Mouse (Mus musculus): ENCODE data around the gene Fam129a. TPM values are rescaled to one million over a fixed set of nuclear protein-coding genes. Genes with fewer than 3 reads are reported as not detected.

The Fam129a gene
- total RNA-seq, 2 experiments from 2014 or later = 38.4 to 44.0 TPM

DNA sequence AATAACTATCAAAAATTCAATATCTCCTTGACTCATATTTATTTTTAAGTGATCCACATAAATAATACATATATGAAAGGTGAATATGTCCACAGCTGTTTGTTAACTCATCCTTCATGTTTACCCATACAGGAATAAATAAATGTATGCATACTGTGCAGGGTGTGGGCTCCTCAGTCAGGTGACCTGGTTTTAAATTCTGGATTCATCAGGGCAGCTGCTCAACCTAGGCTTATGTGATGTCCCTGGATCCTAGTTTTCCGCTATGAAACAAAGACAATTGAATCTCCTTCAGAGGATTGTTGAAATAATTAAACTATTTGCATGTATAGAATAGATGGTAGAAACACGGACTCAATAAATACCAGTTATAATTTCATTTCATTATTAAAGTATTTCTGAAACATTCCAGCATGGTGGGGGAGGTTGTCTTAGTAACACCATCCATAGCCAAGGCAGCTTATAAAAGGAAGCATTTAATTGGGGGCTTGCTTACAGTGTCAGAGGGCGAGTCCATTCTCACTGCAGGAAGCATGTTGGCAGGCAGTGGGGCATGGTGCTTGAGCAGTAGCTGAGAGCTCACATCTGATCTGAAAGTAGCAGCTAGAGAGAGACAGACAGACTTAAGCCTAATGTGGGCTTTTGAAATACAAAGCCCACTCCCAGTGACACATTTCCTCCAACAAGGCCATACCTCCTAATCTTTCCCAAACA is 198.4 kb downstream of the Fam129a start:
- no peak for DNase-seq
- intact Hi-C loops (cut with DNase I) = no loop called here

Other genes with a start within 250 kb of the Fam129a start
- 100 to 1,000 TPM; 417 to 438 TPM for gene Ivns1abp, start 226.7 kb upstream of the Fam129a start, total RNA-seq (2021)
- gene Swt1, start 142.7 kb upstream of the Fam129a start, total RNA-seq (2021) = 1 to 10 TPM; 8.3 to 9.6 TPM
- 10 to 100 TPM; 12.8 to 19.3 TPM for gene Trmt1l, start 142.6 kb upstream of the Fam129a start, total RNA-seq (2021)
- 10 to 100 TPM; 25.5 to 27.5 TPM for gene Rnf2, start 70.2 kb upstream of the Fam129a start, total RNA-seq (2021)
- gene Edem3, start 184.2 kb downstream of the Fam129a start, total RNA-seq (2021) = 10 to 100 TPM; 24.9 to 28.1 TPM

Data from heart, postnatal 10 days (tissue).